Mouse (Mus musculus): Measurements from ENCODE around the gene Ccr10. TPM values are rescaled to one million over a fixed set of nuclear protein-coding genes. Genes with fewer than 3 reads are reported as not detected.

Gene Ccr10
- polyA plus RNA-seq, 1 experiment from 2014 or later = 0.10 TPM

DNA sequence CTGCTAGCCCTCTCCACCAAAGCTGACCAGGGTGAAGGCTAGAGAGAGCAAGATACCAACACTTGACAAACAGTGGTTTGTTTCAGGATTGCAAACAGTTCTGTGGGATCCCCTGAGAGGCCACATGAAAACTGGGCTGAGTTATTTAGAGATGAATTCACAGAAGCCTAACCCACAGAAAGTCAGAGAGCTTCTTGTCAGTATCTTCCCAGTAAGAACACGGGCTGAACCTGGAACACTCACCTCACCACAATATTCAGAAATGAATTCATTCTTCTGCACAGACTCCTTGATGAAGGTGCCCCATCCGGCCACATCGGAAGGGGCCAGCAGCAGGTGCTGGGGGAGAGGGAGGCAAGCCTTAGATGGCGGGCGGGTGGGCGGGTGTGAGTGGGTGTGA lies 19.4 kb upstream of the Ccr10 start:
- Histone ChIP-seq H3K27ac (replicated peaks) (no peak overlapping the region), H3K36me3 (peaks cover 18% of the 10 kb centered on the region), H3K4me3 (no peak overlapping the region), H3K27me3 (no peaks in the 10 kb centered on the region), H3K4me2 (replicated peaks) (no peak overlapping the region), H3K9ac (replicated peaks) (no peak overlapping the region), H3K4me1 (peaks cover 11% of the 10 kb centered on the region), H3K9me3 (no peaks in the 10 kb centered on the region)
- 88% methylated on average over 6 of the region's 6 CpGs for WGBS
- no peak for ATAC-seq (ENCODE audit: low FRiP score, low read depth)

DNA sequence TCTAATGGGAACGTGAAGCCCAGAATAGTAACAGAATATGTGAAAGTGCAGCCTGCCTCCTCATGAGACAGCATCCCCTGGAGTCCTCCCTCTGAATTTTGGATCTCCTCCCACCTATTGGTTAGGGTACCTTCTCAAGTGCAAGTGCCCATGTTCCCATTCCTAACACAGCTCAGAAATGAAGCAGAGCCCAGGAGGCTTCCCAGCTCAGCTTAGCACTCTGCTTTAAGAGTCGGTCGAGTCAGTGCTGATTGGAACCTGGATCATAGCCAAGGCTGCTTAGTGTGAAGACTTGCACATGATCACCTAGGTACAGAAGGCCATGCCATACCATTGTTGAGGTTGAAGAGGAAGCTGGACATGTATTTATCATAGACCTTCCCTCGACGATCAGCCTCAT lies 18.9 kb upstream of the Ccr10 start:
- WGBS = 86% methylated on average over 5 of the region's 5 CpGs
- Histone ChIP-seq H3K36me3 (peaks cover 13% of the 10 kb centered on the region), H3K4me3 (no peak overlapping the region), H3K4me1 (peaks cover 16% of the 10 kb centered on the region), H3K27ac (replicated peaks) (no peak overlapping the region), H3K9ac (replicated peaks) (no peak overlapping the region), H3K27me3 (no peaks in the 10 kb centered on the region), H3K9me3 (no peaks in the 10 kb centered on the region), H3K4me2 (replicated peaks) (no peak overlapping the region)
- no peak for ATAC-seq (ENCODE audit: low FRiP score, low read depth)

DNA sequence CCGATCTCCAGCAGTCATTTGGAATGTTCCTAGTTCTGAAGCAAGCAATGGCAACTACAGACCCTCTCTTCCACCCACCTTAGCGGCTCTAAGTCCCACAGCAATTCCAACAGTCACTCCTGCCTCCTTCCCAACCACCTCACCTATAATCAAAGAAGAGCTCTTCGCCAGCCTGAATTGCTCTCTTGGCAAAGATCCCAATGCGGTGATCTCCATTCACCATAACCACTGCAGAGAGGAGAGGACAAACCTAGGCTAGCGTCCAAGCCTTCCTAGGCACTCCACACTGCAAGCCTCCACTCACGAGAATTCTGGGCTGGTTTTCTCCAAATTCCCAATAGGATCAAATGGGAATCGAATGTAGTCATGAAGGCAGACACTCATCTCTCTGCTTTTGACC lies 17.8 kb upstream of the Ccr10 start:
- H3K4me1 ChIP-seq = peaks cover 18% of the 10 kb centered on the region
- no peak overlapping the region for H3K9ac ChIP-seq (replicated peaks)
- peaks cover 8% of the 10 kb centered on the region for H3K36me3 ChIP-seq
- WGBS = 89% methylated on average over 7 of the region's 7 CpGs
- no peak for ATAC-seq (ENCODE audit: low FRiP score, low read depth)
- H3K9me3 ChIP-seq = no peaks in the 10 kb centered on the region
- H3K27ac ChIP-seq (replicated peaks) = no peak overlapping the region
- H3K4me3 ChIP-seq = no peak overlapping the region
- H3K4me2 ChIP-seq (replicated peaks) = no peak overlapping the region
- no peaks in the 10 kb centered on the region for H3K27me3 ChIP-seq

DNA sequence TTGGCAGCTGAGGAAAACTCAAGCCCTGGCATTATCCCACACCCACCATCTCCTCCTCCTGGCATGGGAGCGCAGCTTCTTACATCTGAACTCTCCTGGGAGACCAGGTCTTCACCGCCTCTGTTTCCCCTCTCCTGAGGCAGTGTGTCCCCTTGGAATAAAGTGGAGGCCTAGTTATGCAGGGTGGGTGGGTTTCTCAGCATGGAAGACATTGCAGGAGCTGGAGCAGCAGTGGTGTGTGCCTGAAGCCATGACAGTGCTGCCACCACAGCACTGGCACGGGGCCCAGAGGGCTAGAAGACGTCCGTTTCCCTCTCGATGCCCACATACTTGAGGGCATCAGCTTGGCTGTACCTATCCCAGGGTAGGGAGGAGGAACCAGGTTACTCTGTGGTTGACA lies 17.4 kb upstream of the Ccr10 start:
- H3K27me3 ChIP-seq = no peaks in the 10 kb centered on the region
- no peak overlapping the region for H3K9ac ChIP-seq (replicated peaks)
- H3K4me2 ChIP-seq (replicated peaks) = no peak overlapping the region
- no peaks in the 10 kb centered on the region for H3K9me3 ChIP-seq
- peaks cover 18% of the 10 kb centered on the region for H3K4me1 ChIP-seq
- H3K4me3 ChIP-seq = no peak overlapping the region
- no peak overlapping the region for H3K27ac ChIP-seq (replicated peaks)
- H3K36me3 ChIP-seq = peaks cover 8% of the 10 kb centered on the region
- WGBS = 92% methylated on average over 6 of the region's 6 CpGs
- no peak for ATAC-seq (ENCODE audit: low FRiP score, low read depth)

DNA sequence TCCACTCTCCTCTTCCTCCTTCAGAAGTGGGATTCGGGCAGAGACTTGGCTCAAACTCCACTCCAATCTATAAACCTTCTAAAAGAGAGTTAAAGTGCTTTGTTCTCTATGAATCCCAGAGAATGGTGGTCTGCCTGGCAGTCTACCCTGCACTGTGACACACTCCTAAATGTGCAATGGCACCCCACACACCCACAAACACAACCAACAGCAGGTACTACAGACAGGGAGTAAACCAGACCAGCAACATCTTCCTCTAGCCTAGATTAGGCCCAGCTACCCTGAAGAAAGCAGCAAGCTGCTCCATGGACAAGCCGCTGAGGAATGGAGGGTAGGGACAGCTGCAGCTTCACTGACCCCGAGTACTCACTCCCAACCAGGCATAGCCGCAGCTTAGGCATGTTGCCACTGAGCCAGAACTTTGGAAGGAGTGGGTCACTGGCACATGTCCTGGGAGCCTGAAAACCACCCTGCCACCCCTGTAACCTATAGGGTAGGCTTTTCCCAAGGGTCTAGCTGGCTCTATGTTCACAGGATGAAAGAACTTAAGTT lies 16.8 kb upstream of the Ccr10 start:
- Histone ChIP-seq H3K27me3 (no peaks in the 10 kb centered on the region), H3K36me3 (peaks cover 8% of the 10 kb centered on the region), H3K9me3 (no peaks in the 10 kb centered on the region), H3K4me2 (replicated peaks) (no peak overlapping the region), H3K9ac (replicated peaks) (no peak overlapping the region), H3K4me1 (peaks cover 18% of the 10 kb centered on the region), H3K27ac (replicated peaks) (no peak overlapping the region), H3K4me3 (no peak overlapping the region)
- ATAC-seq (ENCODE audit: low FRiP score, low read depth) = no peak
- 81% methylated on average over 4 of the region's 4 CpGs for WGBS

DNA sequence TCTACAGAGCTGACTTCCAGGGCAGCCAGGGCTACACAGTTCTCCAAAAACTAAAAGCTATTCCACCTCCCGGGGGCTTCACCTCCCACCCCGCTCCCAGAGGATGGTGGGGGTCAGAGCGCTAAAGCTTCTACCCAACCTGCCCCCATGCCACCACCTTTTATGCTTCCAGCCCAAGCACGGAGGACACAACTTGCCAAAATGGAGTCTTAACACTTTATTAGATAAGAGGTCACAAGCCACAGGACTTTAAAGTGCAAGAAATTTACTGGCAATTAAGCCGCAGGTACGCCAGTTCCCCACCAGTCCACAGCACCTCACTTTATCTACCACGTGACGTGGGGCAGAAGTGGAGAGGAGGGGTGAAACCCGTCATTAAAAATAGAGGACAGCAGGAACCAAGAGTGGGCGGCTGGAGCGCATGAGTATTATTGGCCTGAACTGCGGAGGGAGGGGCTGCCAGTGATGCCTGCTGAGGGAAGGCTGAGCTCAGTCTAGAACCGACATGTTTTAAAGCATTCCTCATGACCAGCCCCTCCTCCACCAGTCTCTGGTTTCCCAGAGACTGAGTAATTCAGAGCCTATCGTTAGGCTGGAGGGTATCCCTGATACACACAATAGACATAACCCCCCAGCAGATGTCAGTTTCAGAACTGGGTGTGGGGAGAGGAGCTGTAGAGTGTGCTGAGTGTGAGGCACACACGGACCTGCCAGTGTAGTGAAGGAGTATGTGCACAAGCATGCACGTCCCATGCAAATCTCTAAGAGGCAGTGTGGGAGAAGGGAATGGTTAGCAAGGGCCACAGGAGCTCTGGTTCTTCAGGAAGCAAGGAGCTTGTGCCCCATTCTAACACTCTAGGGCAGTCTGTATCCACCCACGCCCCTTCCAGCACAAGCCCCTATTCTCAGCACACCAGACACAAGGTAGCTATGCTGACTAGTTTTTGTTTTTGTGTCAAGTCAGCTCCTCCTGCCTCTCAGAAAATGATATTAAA lies 16.0 kb upstream of the Ccr10 start:
- Histone ChIP-seq H3K4me2 (replicated peaks) (no peak overlapping the region), H3K9ac (replicated peaks) (no peak overlapping the region), H3K27me3 (no peaks in the 10 kb centered on the region), H3K27ac (replicated peaks) (peak overlapping the region; percentile 87), H3K4me1 (peaks cover 18% of the 10 kb centered on the region), H3K9me3 (no peaks in the 10 kb centered on the region), H3K36me3 (0 out of 2 replicates have a peak, but pooled peaks cover under 1% of the 10 kb centered on the region), H3K4me3 (no peak overlapping the region)
- ATAC-seq (ENCODE audit: low FRiP score, low read depth) = no peak
- WGBS = 55% methylated on average over 17 of the region's 17 CpGs

DNA sequence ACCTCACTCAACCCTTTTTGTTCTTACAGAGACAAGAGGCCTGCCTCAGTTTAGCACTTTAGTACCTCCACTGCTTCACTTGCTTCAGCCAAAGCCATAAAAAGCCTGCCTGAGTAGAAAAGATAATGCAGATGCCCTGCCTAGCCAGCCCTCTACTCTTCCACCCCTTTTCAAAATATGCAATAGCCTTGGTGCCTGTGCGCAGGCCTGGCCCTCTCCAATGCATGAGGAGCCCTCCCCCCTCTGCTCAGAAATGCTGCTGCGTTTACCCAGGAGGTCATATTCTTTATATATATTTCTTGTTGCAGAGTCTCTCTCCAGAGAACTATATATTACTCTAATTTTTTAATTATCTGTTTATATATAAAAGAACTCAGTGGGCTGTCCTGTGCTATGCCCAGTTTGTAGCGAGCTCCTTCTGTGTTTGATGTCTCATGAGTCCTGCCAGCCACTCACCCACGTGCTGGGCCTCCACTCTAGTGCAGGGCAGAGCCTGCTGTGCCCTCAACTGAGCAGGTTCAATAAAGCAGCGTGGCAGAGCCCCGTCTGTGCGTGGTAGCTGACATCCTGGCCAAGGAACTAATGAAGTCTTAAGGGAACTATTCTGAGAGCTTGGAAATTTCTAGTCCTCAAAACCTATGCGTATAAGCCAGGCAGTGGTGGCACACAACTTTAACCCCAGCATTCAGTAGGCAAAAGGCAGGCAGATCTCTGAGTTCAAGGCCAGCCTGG lies 15.1 kb upstream of the Ccr10 start:
- Histone ChIP-seq H3K9me3 (no peaks in the 10 kb centered on the region), H3K4me3 (no peak overlapping the region), H3K4me2 (replicated peaks) (no peak overlapping the region), H3K9ac (replicated peaks) (peak overlapping the region; percentile 46; the same call in 1 of the 2 replicates), H3K27ac (replicated peaks) (peak overlapping the region; percentile 87), H3K4me1 (peaks cover 18% of the 10 kb centered on the region), H3K27me3 (no peaks in the 10 kb centered on the region), H3K36me3 (no peaks in the 10 kb centered on the region)
- 48% methylated on average over 8 of the region's 8 CpGs for WGBS
- no peak for ATAC-seq (ENCODE audit: low FRiP score, low read depth)

DNA sequence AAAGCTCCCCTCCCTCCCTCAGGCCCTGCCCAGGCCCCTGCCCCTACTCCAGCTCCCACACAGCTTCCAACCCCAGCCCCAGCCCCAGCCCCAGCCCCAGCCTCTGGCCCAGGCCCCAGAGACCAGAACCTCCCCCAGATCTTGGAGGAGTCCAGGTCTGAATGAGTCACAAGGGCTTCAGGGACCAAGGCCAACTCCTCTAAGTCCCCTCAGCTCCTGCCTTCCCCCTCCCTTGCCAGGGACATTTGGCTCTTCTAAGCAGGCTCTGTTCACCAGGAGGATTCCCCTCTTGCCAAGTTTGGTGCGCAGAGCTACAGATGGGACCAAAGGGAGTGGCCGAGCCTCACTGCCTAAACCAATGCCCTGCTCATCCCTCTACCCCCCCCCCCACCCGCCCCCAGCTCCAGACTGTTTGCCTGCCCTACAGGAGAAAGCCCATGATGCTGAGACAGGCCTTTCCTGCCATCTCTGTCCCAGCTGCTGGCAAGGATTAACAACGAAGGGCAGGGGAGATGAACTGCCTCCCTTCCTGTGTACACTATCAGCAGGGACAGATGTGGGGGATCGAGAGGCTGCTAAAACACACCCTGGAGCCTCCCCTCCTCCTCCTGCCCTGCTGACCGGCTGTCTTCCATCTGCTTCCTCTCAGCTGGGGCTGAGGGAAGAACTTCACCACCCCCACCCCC lies 14.4 kb upstream of the Ccr10 start:
- Histone ChIP-seq H3K27ac (replicated peaks) (peak overlapping the region; percentile 87), H3K27me3 (no peaks in the 10 kb centered on the region), H3K4me1 (peaks cover 18% of the 10 kb centered on the region), H3K4me2 (replicated peaks) (peak overlapping the region; percentile 13; the same call in 1 of the 2 replicates), H3K36me3 (no peaks in the 10 kb centered on the region), H3K9me3 (no peaks in the 10 kb centered on the region), H3K9ac (replicated peaks) (peak overlapping the region; percentile 46; the same call in 1 of the 2 replicates), H3K4me3 (no peak overlapping the region)
- WGBS = 9% methylated on average over 6 of the region's 6 CpGs
- ATAC-seq (ENCODE audit: low FRiP score, low read depth) = peak; percentile 78

DNA sequence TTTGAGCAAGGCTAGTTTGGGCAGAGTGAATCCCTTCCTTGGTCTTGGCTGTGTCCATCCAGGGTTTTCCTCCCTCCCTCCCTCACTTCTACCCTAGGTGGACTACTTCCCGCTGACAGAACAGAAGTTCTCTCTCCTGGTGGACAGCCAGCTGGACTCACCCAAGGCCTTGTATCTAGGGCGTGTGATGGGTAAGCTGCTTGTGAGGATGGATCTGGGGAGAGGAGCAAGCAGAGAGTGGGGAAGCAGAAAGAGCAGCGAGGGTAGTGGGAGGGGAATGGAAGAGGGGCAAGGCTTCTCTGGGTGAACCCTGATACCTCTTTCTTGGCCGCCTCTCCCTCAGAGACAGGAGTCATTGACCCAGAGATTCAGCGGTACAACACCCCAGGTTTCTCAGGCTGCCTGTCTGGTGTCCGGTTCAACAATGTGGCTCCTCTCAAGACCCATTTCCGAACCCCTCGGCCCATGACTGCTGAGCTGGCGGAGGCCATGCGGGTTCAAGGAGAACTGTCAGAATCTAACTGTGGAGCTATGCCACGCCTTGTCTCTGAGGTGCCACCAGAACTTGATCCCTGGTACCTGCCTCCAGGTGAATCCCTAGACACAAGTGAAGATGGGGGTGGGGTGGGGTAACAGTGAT lies 13.0 kb upstream of the Ccr10 start:
- peaks cover 18% of the 10 kb centered on the region for H3K4me1 ChIP-seq
- no peak for ATAC-seq (ENCODE audit: low FRiP score, low read depth)
- no peaks in the 10 kb centered on the region for H3K36me3 ChIP-seq
- WGBS = 84% methylated on average over 11 of the region's 11 CpGs
- H3K9me3 ChIP-seq = no peaks in the 10 kb centered on the region
- no peak overlapping the region for H3K4me2 ChIP-seq (replicated peaks)
- no peak overlapping the region for H3K4me3 ChIP-seq
- H3K9ac ChIP-seq (replicated peaks) = 0 out of 2 replicates have a peak overlapping the region, but pooled peaks have one; percentile 6
- peak overlapping the region; percentile 10; the same call in 1 of the 2 replicates for H3K27ac ChIP-seq (replicated peaks)
- H3K27me3 ChIP-seq = 0 out of 2 replicates have a peak, but pooled peaks cover 5% of the 10 kb centered on the region

DNA sequence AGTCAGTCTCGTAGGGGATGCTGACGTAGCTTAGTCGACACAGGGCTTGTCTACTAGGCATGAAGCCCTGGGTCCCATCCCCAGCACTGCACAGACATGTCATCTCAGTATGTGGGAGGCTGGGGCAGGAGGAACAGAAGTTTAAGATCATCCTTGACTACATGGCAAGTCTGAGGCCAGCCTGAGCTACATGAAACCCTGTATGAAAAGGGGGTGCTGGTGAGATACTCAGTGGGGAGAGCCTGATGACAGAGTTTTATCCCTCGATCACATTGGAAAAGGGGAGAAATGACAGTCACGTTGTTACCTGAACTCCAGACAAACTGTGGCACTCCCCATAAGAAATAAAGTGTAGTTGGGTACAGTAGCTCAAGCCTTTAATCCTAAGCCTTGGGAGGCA lies 12.3 kb upstream of the Ccr10 start:
- no peaks in the 10 kb centered on the region for H3K9me3 ChIP-seq
- peaks cover 18% of the 10 kb centered on the region for H3K4me1 ChIP-seq

More for the DNA sequence above, 12.3 kb upstream of the Ccr10 start:
- no peaks in the 10 kb centered on the region for H3K36me3 ChIP-seq
- H3K27me3 ChIP-seq = 0 out of 2 replicates have a peak, but pooled peaks cover 12% of the 10 kb centered on the region
- no peak for ATAC-seq (ENCODE audit: low FRiP score, low read depth)
- no peak overlapping the region for H3K27ac ChIP-seq (replicated peaks)
- WGBS = 90% methylated on average over 5 of the region's 5 CpGs
- no peak overlapping the region for H3K4me3 ChIP-seq
- no peak overlapping the region for H3K9ac ChIP-seq (replicated peaks)
- no peak overlapping the region for H3K4me2 ChIP-seq (replicated peaks)

All from midbrain, embryonic 12.5 days (tissue).